Mouse (Mus musculus): ENCODE measurements around the gene Spon2.

Spon2 gene

GRCm38 (mm10) chr5:33217663-33218062 lies 592 bp downstream of the Spon2 start:
- no peak for DNase-seq (ENCODE audit: low read depth)

DNA sequence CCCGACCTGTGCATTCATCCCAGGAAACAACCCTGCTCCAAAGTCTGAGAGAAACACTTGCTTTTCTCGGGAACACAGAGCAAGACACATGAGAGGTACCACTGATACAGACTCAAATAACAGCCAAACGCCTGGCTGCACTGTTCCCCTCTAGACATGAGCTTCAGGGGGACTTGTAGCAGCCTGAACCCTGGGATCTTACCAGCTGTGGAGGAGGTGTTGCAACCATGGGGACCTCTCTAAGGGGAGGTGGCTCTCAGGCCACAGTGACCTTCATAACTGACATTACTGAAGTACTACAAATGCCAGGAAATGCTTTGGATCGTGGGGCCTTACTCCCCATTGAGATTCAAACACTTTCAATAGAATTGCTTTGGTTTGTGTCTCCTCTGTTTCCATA lies 3.5 kb downstream of the Spon2 start:
- DNase-seq (ENCODE audit: low read depth), result no peak

GRCm38 (mm10) chr5:33211254-33211653 lies 7.0 kb downstream of the Spon2 start:
- DNase-seq (ENCODE audit: low read depth), result no peak

- no peak for DNase-seq (ENCODE audit: low read depth)
Observed at GRCm38 (mm10) chr5:33210515-33210914, 7.7 kb downstream of the Spon2 start.

GRCm38 (mm10) chr5:33208533-33209245 lies 9.6 kb downstream of the Spon2 start:
- DNase-seq (ENCODE audit: low read depth), result no peak

DNA sequence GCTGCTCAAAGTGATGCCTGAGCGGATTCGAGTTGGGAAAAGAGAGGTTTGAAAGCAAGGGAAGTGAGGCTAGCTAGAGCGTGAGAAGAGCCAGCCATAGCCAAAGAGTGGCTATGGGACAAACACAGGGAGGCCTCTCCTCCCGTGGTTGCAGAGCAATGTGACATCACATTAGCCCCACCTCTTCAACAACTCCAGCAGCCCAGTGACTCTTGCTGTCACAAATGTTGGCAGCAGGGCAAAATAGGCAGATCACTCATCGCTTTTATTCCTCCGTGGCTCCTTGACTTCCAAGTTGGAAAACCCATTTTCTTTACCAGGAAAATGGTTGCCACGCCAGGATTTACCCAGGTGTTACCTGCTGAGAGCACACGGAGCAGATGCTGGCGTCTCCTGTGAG lies 11.1 kb downstream of the Spon2 start:
- no peak for DNase-seq (ENCODE audit: low read depth)

GRCm38 (mm10) chr5:33206328-33206727 lies 11.9 kb downstream of the Spon2 start:
- no peak for DNase-seq (ENCODE audit: low read depth)

- no peak for DNase-seq (ENCODE audit: low read depth)
Observed at GRCm38 (mm10) chr5:33204284-33204683, 14.0 kb downstream of the Spon2 start.

- DNase-seq (ENCODE audit: low read depth), result peak; percentile 81
Observed at GRCm38 (mm10) chr5:33203691-33204242, 14.5 kb downstream of the Spon2 start.

- no peak for DNase-seq (ENCODE audit: low read depth)
Observed at GRCm38 (mm10) chr5:33203171-33203565, 15.1 kb downstream of the Spon2 start.

- DNase-seq (ENCODE audit: low read depth), result no peak
Observed at GRCm38 (mm10) chr5:33202516-33203170, 15.6 kb downstream of the Spon2 start.

DNA sequence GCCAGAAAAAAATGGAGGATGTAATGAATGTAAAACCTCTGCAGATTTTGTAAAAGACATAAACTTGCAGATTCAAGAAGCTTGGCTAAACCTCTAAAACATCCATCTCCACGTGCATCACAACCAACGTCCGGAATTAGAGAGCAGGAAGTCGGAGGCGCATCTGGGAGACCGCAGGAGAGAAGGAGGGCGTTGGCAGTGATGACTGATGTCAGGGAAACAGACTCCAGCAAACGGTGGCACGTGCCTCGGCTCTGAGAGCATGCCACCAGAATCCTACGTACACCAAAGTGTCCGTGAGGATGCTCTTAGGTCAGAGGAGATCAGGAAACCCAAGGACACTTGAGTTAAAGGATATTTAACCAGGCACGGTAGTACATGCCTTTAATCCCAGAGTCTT lies 16.6 kb downstream of the Spon2 start:
- DNase-seq (ENCODE audit: low read depth), result no peak

- DNase-seq (ENCODE audit: low read depth), result no peak
Observed at GRCm38 (mm10) chr5:33200071-33200470, 18.2 kb downstream of the Spon2 start.

- no peak for DNase-seq (ENCODE audit: low read depth)
Observed at GRCm38 (mm10) chr5:33195246-33195852, 22.9 kb downstream of the Spon2 start.

DNA sequence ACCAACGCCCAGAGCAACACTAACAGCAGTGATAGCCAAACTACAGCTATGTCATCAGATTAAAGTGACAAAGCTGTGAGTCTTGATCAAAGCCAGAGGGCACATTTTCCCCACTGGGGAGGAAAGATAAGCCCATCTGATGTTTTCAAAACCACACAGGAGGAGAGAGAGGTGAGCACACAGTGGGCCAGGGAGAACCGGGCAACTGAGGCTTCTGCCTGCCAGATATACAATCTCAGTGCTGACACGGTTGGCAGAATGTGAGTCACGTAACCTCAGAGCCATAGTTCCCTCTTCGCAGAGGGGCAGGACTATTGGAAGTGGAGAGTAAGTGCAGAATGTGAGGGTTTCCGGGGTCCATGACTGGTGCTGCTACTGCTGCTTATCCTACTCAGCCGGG lies 24.7 kb downstream of the Spon2 start:
- peak; percentile 14 for DNase-seq (ENCODE audit: low read depth)
